Mouse (Mus musculus) CH12.LX (cell line): Measurements from ENCODE around the gene Qsox1.
A peak's percentile ranks its signal among the peaks of the same experiment; 100 is the strongest.

Experiments used
- CHD2 ChIP-seq: IDR thresholded peaks from 2 replicates; pipeline ENCODE4 v1.6.1; 2011; ENCODE audit warnings: low read length, improper control_type of control experiment
- CTCF ChIP-seq, 2 experiments: IDR thresholded peaks in 1 of 2; conservative IDR thresholded peaks in 1 of 2; 2 replicates each; pipeline ENCODE4 v1.5.1; 2011 to 2012; ENCODE audit warnings: low read depth in 2 of 2, low read length in 2 of 2, improper control_type of control experiment in 1 of 2, inconsistent platforms in 1 of 2, mild to moderate bottlenecking in 1 of 2, moderate library complexity in 1 of 2
- EP300 ChIP-seq: IDR thresholded peaks from 2 replicates; pipeline ENCODE4 v1.6.1; 2011; ENCODE audit warnings: low read length, improper control_type of control experiment
- SIN3A ChIP-seq: IDR thresholded peaks from 2 replicates; pipeline ENCODE4 v1.6.1; 2012; ENCODE audit warnings: low read length, improper control_type of control experiment, inconsistent platforms
- USF1 ChIP-seq: IDR thresholded peaks from 2 replicates; pipeline ENCODE4 v1.6.1; 2014; ENCODE audit warnings: low read depth, mild to moderate bottlenecking, inconsistent platforms, low read length, improper control_type of control experiment

DNA sequence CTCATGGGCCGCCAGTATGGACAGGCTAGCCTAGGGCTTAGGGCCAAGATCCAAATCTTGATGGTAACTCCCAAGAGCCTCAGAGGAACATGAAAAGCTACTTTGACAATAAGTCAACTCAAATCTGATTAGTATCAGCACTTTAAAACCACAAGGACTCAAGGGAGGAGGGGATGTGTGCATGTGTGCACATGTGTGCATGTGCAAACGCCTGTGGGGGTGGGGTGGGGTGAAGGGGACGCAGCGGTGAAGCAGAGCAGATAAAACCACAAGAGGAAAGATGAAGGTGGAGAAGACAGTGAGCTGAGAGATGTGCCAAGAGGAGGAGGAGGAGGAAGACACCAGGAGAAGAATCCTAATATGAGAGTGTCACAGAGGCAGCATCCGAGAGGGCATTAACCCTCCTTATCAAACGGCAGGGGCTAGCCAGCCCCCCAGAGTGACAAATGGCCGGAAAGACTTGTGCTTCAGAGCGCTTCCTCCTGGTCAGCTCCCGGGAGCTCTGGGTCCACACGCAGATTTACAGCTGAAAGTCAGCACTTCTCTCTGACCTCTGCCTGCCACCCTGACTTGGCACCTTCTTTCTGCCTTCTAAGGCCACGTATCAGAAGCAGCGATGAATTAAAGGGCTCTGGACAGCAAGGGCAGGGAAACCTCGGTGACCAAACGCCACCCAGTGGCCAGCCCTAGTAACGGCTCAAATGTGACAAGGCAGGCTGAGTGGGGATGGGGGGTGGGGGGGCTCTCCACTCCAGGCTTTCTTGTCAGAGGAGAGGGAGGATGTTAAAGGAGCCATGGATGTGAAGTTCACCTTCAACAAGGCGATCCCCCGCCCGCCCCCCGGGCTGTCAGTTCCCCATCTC, 28.1 kb downstream of the Qsox1 start:
- TF ChIP-seq EP300 (no peak), USF1 (no peak), CHD2 (no peak), CTCF (conservative IDR thresholded peaks at IDR 0.05 in 1 of 2, IDR thresholded peaks at IDR 0.05 in 1 of 2; ENCODE audit: low read depth in 2 of 2, low read length in 2 of 2) (peak; percentile 38 to 69; a peak in 3 of 4 replicates), SIN3A (no peak)
